Mouse (Mus musculus): Measurements from ENCODE around the gene Prrg2.

- no peak for TF ChIP-seq CTCF (IDR thresholded peaks at IDR 0.05)
- TF ChIP-seq POLR2A (IDR thresholded peaks at IDR 0.05; ENCODE audit: insufficient read depth, low read depth, low read length) = no peak
- TF ChIP-seq EP300 (IDR thresholded peaks at IDR 0.05; ENCODE audit: insufficient read depth, low read depth, low read length) = no peak
Measured at GRCm38 (mm10) chr7:45076501-45076900, 14.0 kb upstream of the Prrg2 start.

Measured in heart, adult 2 months (tissue).